Mouse (Mus musculus): ENCODE data around the gene Arhgef18. TPM values are rescaled to one million over a fixed set of nuclear protein-coding genes. Genes with fewer than 3 reads are reported as not detected.

The Arhgef18 gene
- polyA plus RNA-seq, 1 experiment from 2014 or later, result 12.6 TPM

- no peak overlapping the region for H3K9ac ChIP-seq
- no peak for ATAC-seq (ENCODE audit: low FRiP score)
- no peak for DNase-seq (ENCODE audit: low spot score)
- WGBS, result 82% methylated on average over 2 of the region's 2 CpGs
- no peaks in the 10 kb centered on the region for H3K9me3 ChIP-seq (ENCODE audit: control insufficient read depth, low read length)
- no peak overlapping the region for H3K27ac ChIP-seq
- H3K4me2 ChIP-seq (replicated peaks), result no peak overlapping the region
- no peak overlapping the region for H3K4me3 ChIP-seq (replicated peaks; ENCODE audit: low read length)
- H3K4me1 ChIP-seq (replicated peaks; ENCODE audit: control insufficient read depth, insufficient read depth, low read length), result no peaks in the 10 kb centered on the region
- H3K36me3 ChIP-seq (replicated peaks; ENCODE audit: control insufficient read depth, insufficient read depth), result peaks cover 58% of the 10 kb centered on the region
- no peaks in the 10 kb centered on the region for H3K27me3 ChIP-seq (ENCODE audit: control insufficient read depth, insufficient read depth, low read length)
These were observed 35.6 kb downstream of the Arhgef18 start for GRCm38 (mm10) chr8:3428426-3428825.

GRCm38 (mm10) chr8:3429966-3430365, 37.2 kb downstream of the Arhgef18 start:
- H3K9me3 ChIP-seq (ENCODE audit: control insufficient read depth, low read length), result no peaks in the 10 kb centered on the region
- 83% methylated on average over 2 of the region's 2 CpGs for WGBS
- DNase-seq (ENCODE audit: low spot score), result no peak

GRCm38 (mm10) chr8:3431113-3431512, 38.3 kb downstream of the Arhgef18 start:
- Histone ChIP-seq H3K36me3 (replicated peaks; ENCODE audit: control insufficient read depth, insufficient read depth) (peaks cover 81% of the 10 kb centered on the region), H3K27me3 (ENCODE audit: control insufficient read depth, insufficient read depth, low read length) (no peaks in the 10 kb centered on the region), H3K4me2 (replicated peaks) (no peak overlapping the region), H3K4me3 (replicated peaks; ENCODE audit: low read length) (no peak overlapping the region), H3K9ac (no peak overlapping the region), H3K4me1 (replicated peaks; ENCODE audit: control insufficient read depth, insufficient read depth, low read length) (no peaks in the 10 kb centered on the region), H3K27ac (no peak overlapping the region), H3K9me3 (ENCODE audit: control insufficient read depth, low read length) (no peaks in the 10 kb centered on the region)
- DNase-seq (ENCODE audit: low spot score) (no peak), ATAC-seq (ENCODE audit: low FRiP score) (no peak)
- 90% methylated on average over 3 of the region's 3 CpGs for WGBS

More at GRCm38 (mm10) chr8:3429966-3430365, 37.2 kb downstream of the Arhgef18 start:
- no peak for ATAC-seq (ENCODE audit: low FRiP score)
- Histone ChIP-seq H3K4me3 (replicated peaks; ENCODE audit: low read length) (no peak overlapping the region), H3K36me3 (replicated peaks; ENCODE audit: control insufficient read depth, insufficient read depth) (peaks cover 69% of the 10 kb centered on the region), H3K27ac (no peak overlapping the region), H3K4me2 (replicated peaks) (no peak overlapping the region), H3K27me3 (ENCODE audit: control insufficient read depth, insufficient read depth, low read length) (no peaks in the 10 kb centered on the region), H3K4me1 (replicated peaks; ENCODE audit: control insufficient read depth, insufficient read depth, low read length) (no peaks in the 10 kb centered on the region), H3K9ac (no peak overlapping the region)

- peaks cover 93% of the 10 kb centered on the region for H3K36me3 ChIP-seq (replicated peaks; ENCODE audit: control insufficient read depth, insufficient read depth)
- DNase-seq (ENCODE audit: low spot score), result no peak
- ATAC-seq (ENCODE audit: low FRiP score), result no peak
These were observed 43.7 kb downstream of the Arhgef18 start for GRCm38 (mm10) chr8:3436492-3436891.

GRCm38 (mm10) chr8:3439510-3439909, 46.7 kb downstream of the Arhgef18 start:
- Histone ChIP-seq H3K4me1 (replicated peaks; ENCODE audit: control insufficient read depth, insufficient read depth, low read length) (no peaks in the 10 kb centered on the region), H3K36me3 (replicated peaks; ENCODE audit: control insufficient read depth, insufficient read depth) (peaks cover 73% of the 10 kb centered on the region), H3K4me3 (replicated peaks; ENCODE audit: low read length) (no peak overlapping the region), H3K27ac (no peak overlapping the region), H3K9me3 (ENCODE audit: control insufficient read depth, low read length) (no peaks in the 10 kb centered on the region), H3K4me2 (replicated peaks) (no peak overlapping the region), H3K9ac (no peak overlapping the region), H3K27me3 (ENCODE audit: control insufficient read depth, insufficient read depth, low read length) (no peaks in the 10 kb centered on the region)
- DNase-seq (ENCODE audit: low spot score) (no peak), ATAC-seq (ENCODE audit: low FRiP score) (no peak)
- WGBS, result 78% methylated on average over 12 of the region's 12 CpGs

More at GRCm38 (mm10) chr8:3436492-3436891, 43.7 kb downstream of the Arhgef18 start:
- no peaks in the 10 kb centered on the region for H3K27me3 ChIP-seq (ENCODE audit: control insufficient read depth, insufficient read depth, low read length)
- H3K9ac ChIP-seq, result no peak overlapping the region
- no peaks in the 10 kb centered on the region for H3K9me3 ChIP-seq (ENCODE audit: control insufficient read depth, low read length)
- no peaks in the 10 kb centered on the region for H3K4me1 ChIP-seq (replicated peaks; ENCODE audit: control insufficient read depth, insufficient read depth, low read length)
- no peak overlapping the region for H3K4me3 ChIP-seq (replicated peaks; ENCODE audit: low read length)
- no peak overlapping the region for H3K4me2 ChIP-seq (replicated peaks)
- no peak overlapping the region for H3K27ac ChIP-seq
- 89% methylated on average over 5 of the region's 6 CpGs for WGBS

- Histone ChIP-seq H3K9me3 (ENCODE audit: control insufficient read depth, low read length) (no peaks in the 10 kb centered on the region), H3K27ac (no peak overlapping the region), H3K4me3 (replicated peaks; ENCODE audit: low read length) (no peak overlapping the region), H3K27me3 (ENCODE audit: control insufficient read depth, insufficient read depth, low read length) (no peaks in the 10 kb centered on the region), H3K9ac (no peak overlapping the region), H3K4me2 (replicated peaks) (no peak overlapping the region), H3K36me3 (replicated peaks; ENCODE audit: control insufficient read depth, insufficient read depth) (peaks cover 69% of the 10 kb centered on the region), H3K4me1 (replicated peaks; ENCODE audit: control insufficient read depth, insufficient read depth, low read length) (no peaks in the 10 kb centered on the region)
- no peak for ATAC-seq (ENCODE audit: low FRiP score)
- WGBS, result 89% methylated on average over 2 of the region's 2 CpGs
- no peak for DNase-seq (ENCODE audit: low spot score)
These were observed 56.4 kb downstream of the Arhgef18 start for GRCm38 (mm10) chr8:3449226-3449625.

- Histone ChIP-seq H3K9ac (no peak overlapping the region), H3K9me3 (ENCODE audit: control insufficient read depth, low read length) (no peaks in the 10 kb centered on the region), H3K4me2 (replicated peaks) (no peak overlapping the region), H3K4me3 (replicated peaks; ENCODE audit: low read length) (no peak overlapping the region), H3K27ac (no peak overlapping the region), H3K36me3 (replicated peaks; ENCODE audit: control insufficient read depth, insufficient read depth) (peaks cover 78% of the 10 kb centered on the region), H3K27me3 (ENCODE audit: control insufficient read depth, insufficient read depth, low read length) (no peaks in the 10 kb centered on the region), H3K4me1 (replicated peaks; ENCODE audit: control insufficient read depth, insufficient read depth, low read length) (no peaks in the 10 kb centered on the region)
- WGBS, result 33% methylated on average over 5 of the region's 5 CpGs
- ATAC-seq (ENCODE audit: low FRiP score) (no peak), DNase-seq (ENCODE audit: low spot score) (peak; percentile 71)
These were observed 57.9 kb downstream of the Arhgef18 start for GRCm38 (mm10) chr8:3450670-3451069.

- Histone ChIP-seq H3K4me3 (replicated peaks; ENCODE audit: low read length) (no peak overlapping the region), H3K4me2 (replicated peaks) (no peak overlapping the region), H3K9me3 (ENCODE audit: control insufficient read depth, low read length) (no peaks in the 10 kb centered on the region), H3K9ac (no peak overlapping the region), H3K27ac (no peak overlapping the region), H3K27me3 (ENCODE audit: control insufficient read depth, insufficient read depth, low read length) (no peaks in the 10 kb centered on the region), H3K4me1 (replicated peaks; ENCODE audit: control insufficient read depth, insufficient read depth, low read length) (no peaks in the 10 kb centered on the region), H3K36me3 (replicated peaks; ENCODE audit: control insufficient read depth, insufficient read depth) (peaks cover 84% of the 10 kb centered on the region)
- WGBS, result 97% methylated on average over 25 of the region's 25 CpGs
- DNase-seq (ENCODE audit: low spot score), result no peak
- ATAC-seq (ENCODE audit: low FRiP score), result no peak
These were observed 59.2 kb downstream of the Arhgef18 start for GRCm38 (mm10) chr8:3451992-3452391.

GRCm38 (mm10) chr8:3463248-3463647, 70.4 kb downstream of the Arhgef18 start:
- ATAC-seq (ENCODE audit: low FRiP score) (no peak), DNase-seq (ENCODE audit: low spot score) (no peak)
- Histone ChIP-seq H3K27ac (no peak overlapping the region), H3K36me3 (replicated peaks; ENCODE audit: control insufficient read depth, insufficient read depth) (0 out of 2 replicates have a peak, but pooled peaks cover 2% of the 10 kb centered on the region), H3K9ac (no peak overlapping the region), H3K4me1 (replicated peaks; ENCODE audit: control insufficient read depth, insufficient read depth, low read length) (peaks cover 10% of the 10 kb centered on the region), H3K27me3 (ENCODE audit: control insufficient read depth, insufficient read depth, low read length) (no peaks in the 10 kb centered on the region), H3K4me3 (replicated peaks; ENCODE audit: low read length) (no peak overlapping the region), H3K4me2 (replicated peaks) (no peak overlapping the region), H3K9me3 (ENCODE audit: control insufficient read depth, low read length) (no peaks in the 10 kb centered on the region)
- WGBS, result 94% methylated on average over 2 of the region's 2 CpGs

- Histone ChIP-seq H3K4me2 (replicated peaks) (no peak overlapping the region), H3K27ac (no peak overlapping the region), H3K4me3 (replicated peaks; ENCODE audit: low read length) (no peak overlapping the region), H3K9ac (no peak overlapping the region), H3K4me1 (replicated peaks; ENCODE audit: control insufficient read depth, insufficient read depth, low read length) (peaks cover 11% of the 10 kb centered on the region), H3K36me3 (replicated peaks; ENCODE audit: control insufficient read depth, insufficient read depth) (no peaks in the 10 kb centered on the region), H3K9me3 (ENCODE audit: control insufficient read depth, low read length) (no peaks in the 10 kb centered on the region), H3K27me3 (ENCODE audit: control insufficient read depth, insufficient read depth, low read length) (no peaks in the 10 kb centered on the region)
- peak; percentile 38 for DNase-seq (ENCODE audit: low spot score)
- ATAC-seq (ENCODE audit: low FRiP score), result no peak
- 63% methylated on average over 5 of the region's 5 CpGs for WGBS
These were observed 71.5 kb downstream of the Arhgef18 start for GRCm38 (mm10) chr8:3464309-3464708.

Measured in hindbrain, embryonic 14.5 days (tissue).